Mouse (Mus musculus) intestine, embryonic 15.5 days (tissue): ENCODE results near the gene Gm49318. TPM values are rescaled to one million over a fixed set of nuclear protein-coding genes. Genes with fewer than 3 reads are reported as not detected.
"Not testable (repeated sequence)": the region's sequence is repeated elsewhere in the genome, so short reads cannot be mapped to it uniquely, and the experiment has no call there.

Experiments used
- ATAC-seq: fragments of 200-750 bp; cut with Nextera tagmentation; 2 replicates; pipeline ENCODE4 v1.8.0; 2017; ENCODE audit warnings: moderate TSS enrichment, moderate library complexity
- H3K27ac ChIP-seq: fragments of 300-500 bp; sonication (generic); 2 replicates; pipeline ENCODE4 v1.5.1; 2015; ENCODE audit warnings: mild to moderate bottlenecking, inconsistent platforms
- H3K27me3 ChIP-seq: fragments of 300-500 bp; sonication (generic); replicated peaks from 2 replicates; pipeline ENCODE4 v1.6.1; 2015; ENCODE audit warnings: inconsistent platforms
- H3K36me3 ChIP-seq: fragments of 300-500 bp; sonication (generic); 2 replicates; pipeline ENCODE4 v1.6.1; 2015; ENCODE audit warnings: inconsistent platforms
- H3K4me1 ChIP-seq: fragments of 300-500 bp; sonication (generic); replicated peaks from 2 replicates; pipeline ENCODE4 v1.6.1; 2015; ENCODE audit warnings: inconsistent platforms
- H3K4me2 ChIP-seq: fragments of 300-500 bp; sonication (generic); replicated peaks from 2 replicates; pipeline ENCODE4 v1.6.1; 2015; ENCODE audit warnings: mild to moderate bottlenecking, inconsistent platforms
- H3K4me3 ChIP-seq: fragments of 300-500 bp; sonication (generic); replicated peaks from 2 replicates; pipeline ENCODE4 v1.5.1; 2015; ENCODE audit warnings: inconsistent platforms
- H3K9ac ChIP-seq: fragments of 300-500 bp; sonication (generic); 2 replicates; pipeline ENCODE4 v1.6.1; 2015; ENCODE audit warnings: inconsistent platforms
- H3K9me3 ChIP-seq: fragments of 300-500 bp; sonication (generic); 2 replicates; pipeline ENCODE4 v1.6.1; 2016; ENCODE audit warnings: inconsistent platforms
- WGBS: fragments of 180-500 bp; shearing (Covaris S2); methylation state at CpG from one replicate; pipeline ENCODE4 v1.1.7; 2015; 5-methylcytosine and 5-hydroxymethylcytosine counted together
- polyA plus RNA-seq: library from polyadenylated mRNA; unstranded; fragments of >200 nt; fragmentation: Nextera tagmentation; extraction: Ambion mirVana; gene quantifications from 2 replicates; pipeline ENCODE4 v1.2.1, GENCODE M21; 2015

The Gm49318 gene
- polyA plus RNA-seq, 1 experiment from 2014 or later: not detected

DNA sequence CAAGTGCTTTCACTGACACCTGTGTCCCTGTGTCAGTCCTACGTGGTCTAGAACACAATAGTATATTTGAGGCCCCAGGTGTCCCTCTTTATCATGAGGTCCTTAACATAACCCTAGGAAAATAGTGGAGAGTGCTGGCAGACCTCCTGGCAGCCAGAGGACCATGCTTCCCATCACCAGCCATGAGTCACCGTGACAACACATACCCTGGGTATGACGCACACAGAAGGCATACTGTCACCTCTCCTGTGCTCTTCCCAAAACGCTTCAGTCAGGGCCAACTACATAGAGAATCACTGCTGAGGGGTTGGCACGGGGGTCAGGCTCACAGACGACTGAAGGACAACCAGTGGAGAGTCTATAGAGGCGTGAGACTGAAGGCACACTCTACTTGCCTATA lies 18.9 kb upstream of the Gm49318 start:
- Histone ChIP-seq H3K9ac (no peak overlapping the region), H3K4me1 (peaks cover 6% of the 10 kb centered on the region), H3K27me3 (no peaks in the 10 kb centered on the region), H3K4me3 (no peak overlapping the region), H3K4me2 (no peak overlapping the region), H3K36me3 (no peaks in the 10 kb centered on the region), H3K9me3 (no peaks in the 10 kb centered on the region), H3K27ac (no peak overlapping the region)
- 78% methylated on average over 7 of the region's 7 CpGs for WGBS
- no peak for ATAC-seq

DNA sequence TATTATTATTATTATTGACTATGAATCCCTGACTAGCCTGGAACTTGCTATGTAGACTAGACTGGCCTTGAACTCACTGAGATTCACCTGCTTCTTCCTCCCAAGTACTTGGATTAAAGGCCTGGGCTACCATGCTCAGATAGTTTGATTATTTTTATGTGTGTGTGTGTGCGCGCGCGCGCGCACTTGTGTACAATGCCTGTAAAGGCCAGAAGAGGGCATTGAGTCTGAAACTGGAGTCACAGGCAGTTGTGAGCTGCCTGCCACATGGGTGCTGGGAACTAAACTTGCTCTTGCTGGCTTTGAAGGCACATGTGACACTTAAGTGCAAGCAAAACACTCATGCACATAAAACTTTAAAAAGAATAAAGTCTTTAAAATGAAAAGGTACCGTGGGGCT lies 18.2 kb upstream of the Gm49318 start:
- no peak overlapping the region for H3K9ac ChIP-seq
- H3K27ac ChIP-seq: no peak overlapping the region
- no peaks in the 10 kb centered on the region for H3K9me3 ChIP-seq
- H3K4me2 ChIP-seq: no peak overlapping the region
- ATAC-seq: no peak
- H3K36me3 ChIP-seq: no peaks in the 10 kb centered on the region
- no peaks in the 10 kb centered on the region for H3K27me3 ChIP-seq
- no peak overlapping the region for H3K4me3 ChIP-seq
- H3K4me1 ChIP-seq: peaks cover 8% of the 10 kb centered on the region
- WGBS: 95% methylated on average over 7 of the region's 7 CpGs

DNA sequence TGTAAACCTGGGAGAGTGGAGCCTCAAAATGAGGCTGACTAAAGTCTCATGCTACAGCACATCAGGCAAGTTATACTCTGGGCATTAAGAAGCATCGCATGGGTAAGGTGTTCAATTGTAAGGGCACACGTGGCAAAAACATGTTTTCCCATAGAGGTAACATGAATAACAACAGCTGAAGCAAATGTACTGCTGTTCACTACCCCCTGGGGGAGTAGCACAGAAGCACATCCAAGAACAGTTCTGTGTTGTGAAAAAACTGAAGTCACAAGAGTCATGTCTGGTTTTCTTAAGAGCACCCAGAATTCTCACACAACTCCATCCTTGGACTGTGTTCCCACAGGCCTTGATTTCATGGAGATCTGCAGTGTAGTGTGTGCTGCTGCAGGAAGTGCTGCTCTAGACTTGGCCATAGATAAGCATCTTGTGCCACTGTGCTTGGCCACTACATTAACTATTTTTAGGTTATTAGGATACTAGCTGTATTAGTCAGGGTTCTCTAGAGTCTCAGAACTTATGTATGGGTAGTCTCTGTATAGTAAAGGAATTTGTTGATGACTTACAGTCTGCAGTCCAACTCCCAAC lies 16.1 kb upstream of the Gm49318 start:
- Histone ChIP-seq H3K27me3 (no peaks in the 10 kb centered on the region), H3K4me1 (peaks cover 8% of the 10 kb centered on the region), H3K9ac (no peak overlapping the region), H3K27ac (no peak overlapping the region), H3K9me3 (no peaks in the 10 kb centered on the region), H3K4me3 (no peak overlapping the region), H3K36me3 (no peaks in the 10 kb centered on the region), H3K4me2 (no peak overlapping the region)
- ATAC-seq: no peak
- 87% methylated on average over 2 of the region's 2 CpGs for WGBS

DNA sequence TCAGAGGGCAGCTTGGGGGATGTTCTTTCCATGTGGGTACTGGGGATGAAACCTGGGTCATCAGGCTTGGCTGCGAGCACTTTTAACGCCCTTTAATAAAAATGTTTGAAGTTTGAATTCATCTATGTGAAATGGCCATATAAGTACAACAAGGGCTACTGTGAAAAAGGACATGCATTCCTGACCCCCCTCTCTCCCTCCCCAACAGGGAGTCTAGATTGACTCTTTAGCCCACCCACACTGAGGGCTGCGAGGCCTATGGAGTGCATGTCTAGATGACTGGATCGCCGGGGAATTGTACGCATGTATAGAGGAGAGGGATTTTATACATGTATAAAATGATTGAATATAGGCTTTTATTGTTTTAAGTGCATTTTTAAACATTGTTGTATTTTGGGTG lies 15.0 kb upstream of the Gm49318 start:
- no peaks in the 10 kb centered on the region for H3K27me3 ChIP-seq
- H3K4me3 ChIP-seq: peak overlapping the region; percentile 71
- no peaks in the 10 kb centered on the region for H3K9me3 ChIP-seq
- 42% methylated on average over 6 of the region's 6 CpGs for WGBS
- peak overlapping the region; percentile 68 for H3K9ac ChIP-seq
- peak overlapping the region; percentile 75 for H3K4me2 ChIP-seq
- no peaks in the 10 kb centered on the region for H3K36me3 ChIP-seq
- ATAC-seq: no peak
- peak overlapping the region; percentile 83 for H3K27ac ChIP-seq
- H3K4me1 ChIP-seq: peaks cover 8% of the 10 kb centered on the region

DNA sequence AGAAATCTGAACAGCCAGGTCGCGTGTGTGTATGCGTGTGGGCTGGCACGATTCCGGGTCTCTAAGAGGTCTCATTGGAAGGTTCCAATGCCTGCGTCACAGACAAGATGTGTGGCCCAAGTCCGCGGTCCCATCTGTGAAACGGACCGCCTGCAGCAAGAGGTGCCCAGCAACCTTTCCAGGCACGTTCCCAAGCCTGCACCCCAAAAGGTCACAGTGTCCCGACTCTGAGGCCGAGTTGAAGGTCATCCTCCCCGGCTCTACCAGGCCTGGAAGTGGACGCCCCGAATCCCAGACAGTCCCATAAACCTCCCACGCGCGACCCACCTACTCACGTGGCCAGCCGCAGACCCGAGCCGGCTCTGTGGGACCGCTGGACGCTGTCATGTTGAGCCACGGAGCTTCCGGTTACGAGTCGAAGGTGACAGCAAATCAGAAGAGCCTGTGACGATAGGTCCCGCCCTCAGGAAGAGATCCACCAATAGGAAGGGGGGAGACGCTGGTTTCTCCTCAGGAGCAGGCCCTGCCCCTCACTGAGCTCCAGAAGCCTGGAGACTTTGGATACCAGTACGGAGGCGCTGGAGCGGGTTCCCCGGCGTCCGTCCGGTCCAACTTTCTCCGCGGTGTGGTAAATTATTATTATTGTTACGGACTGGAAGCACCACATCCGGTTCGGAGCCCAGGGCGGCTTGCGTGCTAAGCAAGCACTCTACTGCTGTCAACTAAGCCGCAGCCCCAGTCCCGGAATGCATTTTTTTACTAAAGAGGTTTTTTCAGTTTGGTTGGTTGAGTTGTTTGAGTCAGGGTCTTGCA lies 14.2 kb upstream of the Gm49318 start, which contains the start of gene Ecsit:
TSS of gene Ecsit (minus strand) at position 417 of the 813 bp plus-strand sequence.
- ATAC-seq: peak; percentile 100
- Histone ChIP-seq H3K27ac (peak within 1 kb of the TSS; percentile 83), H3K4me1 (peaks cover 8% of the 10 kb centered on the region), H3K36me3 (no peaks in the 10 kb centered on the region), H3K27me3 (no peaks in the 10 kb centered on the region), H3K4me2 (peak within 1 kb of the TSS; percentile 75), H3K9ac (peak within 1 kb of the TSS; percentile 68), H3K9me3 (no peaks in the 10 kb centered on the region), H3K4me3 (peak within 1 kb of the TSS; percentile 71)
- under 1% methylated on average over 48 of the region's 48 CpGs for WGBS

DNA sequence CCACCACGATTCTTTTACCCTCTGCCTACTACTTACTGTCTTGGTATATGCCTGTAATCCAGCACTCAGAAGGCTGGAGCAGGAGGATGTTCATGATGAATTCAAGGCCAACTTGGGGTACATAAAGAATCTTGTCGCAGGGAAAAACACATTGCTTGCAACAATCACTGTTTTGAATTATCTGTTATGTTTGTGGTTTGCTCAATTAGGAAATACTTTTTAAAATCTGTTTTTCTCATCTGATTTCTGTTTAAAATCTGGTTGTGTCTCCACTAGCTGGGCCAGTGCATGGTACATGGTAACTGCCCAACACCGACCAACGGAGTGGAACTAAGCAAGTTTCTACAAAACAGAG lies 13.6 kb upstream of the Gm49318 start:
- H3K27ac ChIP-seq: 0 out of 2 replicates have a peak overlapping the region, but pooled peaks have one; percentile 6
- peak overlapping the region; percentile 71 for H3K4me3 ChIP-seq
- H3K36me3 ChIP-seq: no peaks in the 10 kb centered on the region
- 33% methylated on average over 4 of the region's 4 CpGs for WGBS
- peak overlapping the region; percentile 75 for H3K4me2 ChIP-seq
- H3K27me3 ChIP-seq: no peaks in the 10 kb centered on the region
- peak overlapping the region; percentile 68 for H3K9ac ChIP-seq
- peaks cover 8% of the 10 kb centered on the region for H3K4me1 ChIP-seq
- ATAC-seq: no peak
- H3K9me3 ChIP-seq: no peaks in the 10 kb centered on the region

DNA sequence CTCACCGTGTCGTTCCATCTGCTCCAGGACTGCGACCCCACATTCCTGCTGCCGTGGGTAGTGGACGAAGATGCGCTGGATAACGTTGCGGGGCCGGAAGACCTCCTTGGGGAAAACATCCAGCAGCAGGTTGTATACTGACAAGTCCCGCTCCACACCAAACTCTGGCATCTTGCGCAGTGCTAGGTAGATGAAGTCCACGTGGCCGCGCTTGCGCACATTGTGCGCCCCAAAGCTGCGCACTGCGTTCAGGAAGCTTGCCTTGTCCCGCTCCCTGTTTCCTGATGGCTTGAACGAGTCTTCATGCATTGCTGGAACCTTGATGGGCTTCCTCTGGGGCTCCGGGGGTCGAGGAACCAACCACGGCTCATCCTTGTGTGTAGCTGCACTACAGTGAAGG lies 5.2 kb upstream of the Gm49318 start:
- H3K4me3 ChIP-seq: no peak overlapping the region
- WGBS: 89% methylated on average over 23 of the region's 23 CpGs
- no peak overlapping the region for H3K4me2 ChIP-seq
- no peak for ATAC-seq
- no peak overlapping the region for H3K27ac ChIP-seq
- peaks cover 10% of the 10 kb centered on the region; the same call in 1 of the 2 replicates for H3K36me3 ChIP-seq
- no peaks in the 10 kb centered on the region for H3K9me3 ChIP-seq
- H3K4me1 ChIP-seq: no peaks in the 10 kb centered on the region
- H3K27me3 ChIP-seq: no peaks in the 10 kb centered on the region
- H3K9ac ChIP-seq: no peak overlapping the region

DNA sequence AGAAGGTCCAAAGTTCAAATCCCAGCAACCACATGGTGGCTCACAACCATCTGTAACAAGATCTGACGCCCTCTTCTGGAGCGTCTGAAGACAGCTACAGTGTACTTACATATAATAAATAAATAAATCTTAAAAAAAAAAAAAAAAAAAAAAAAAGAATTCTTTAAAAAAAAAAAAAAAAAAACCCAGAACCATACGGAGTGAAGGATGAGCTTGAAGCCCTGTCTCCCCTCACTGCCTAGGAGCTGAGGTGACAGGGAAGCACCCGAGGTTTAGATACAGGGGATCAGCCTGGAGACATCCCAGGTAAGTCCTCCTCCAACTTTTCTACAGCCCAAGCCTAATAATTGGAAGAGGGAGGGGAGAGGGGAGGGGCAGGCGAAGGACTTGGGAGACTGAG lies 4.7 kb upstream of the Gm49318 start:
- not testable (repeated sequence) for H3K9ac ChIP-seq, H3K36me3 ChIP-seq, H3K4me1 ChIP-seq, H3K4me2 ChIP-seq, H3K9me3 ChIP-seq, H3K27me3 ChIP-seq, ATAC-seq, H3K27ac ChIP-seq, H3K4me3 ChIP-seq
- WGBS: 71% methylated on average over 5 of the region's 5 CpGs

DNA sequence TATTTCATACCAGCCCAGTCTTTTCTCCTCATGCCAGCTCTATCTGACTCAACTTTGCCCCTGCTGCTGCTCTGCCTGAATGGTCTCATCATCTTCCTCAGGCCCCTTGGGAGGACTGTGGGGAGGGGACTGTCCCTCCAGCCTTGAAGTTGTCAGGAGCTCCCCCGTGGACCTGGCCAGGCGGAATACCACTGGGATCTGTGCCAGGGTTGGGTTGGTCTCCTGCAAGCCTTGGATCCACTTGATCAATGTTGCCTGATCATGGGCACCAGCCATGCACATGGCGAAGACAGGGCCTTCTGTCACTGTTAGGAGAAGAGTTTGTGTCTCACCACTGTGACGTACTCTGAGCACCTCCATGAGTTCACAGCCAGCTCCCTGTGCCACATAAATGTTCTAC lies 1.2 kb upstream of the Gm49318 start:
- H3K27ac ChIP-seq: no peak overlapping the region
- 93% methylated on average over 4 of the region's 4 CpGs for WGBS
- no peak for ATAC-seq
- H3K4me3 ChIP-seq: no peak overlapping the region
- peaks cover 9% of the 10 kb centered on the region for H3K4me1 ChIP-seq
- no peak overlapping the region for H3K4me2 ChIP-seq
- no peak overlapping the region for H3K9ac ChIP-seq
- H3K9me3 ChIP-seq: no peaks in the 10 kb centered on the region
- peaks cover 10% of the 10 kb centered on the region; the same call in 1 of the 2 replicates for H3K36me3 ChIP-seq
- no peaks in the 10 kb centered on the region for H3K27me3 ChIP-seq

DNA sequence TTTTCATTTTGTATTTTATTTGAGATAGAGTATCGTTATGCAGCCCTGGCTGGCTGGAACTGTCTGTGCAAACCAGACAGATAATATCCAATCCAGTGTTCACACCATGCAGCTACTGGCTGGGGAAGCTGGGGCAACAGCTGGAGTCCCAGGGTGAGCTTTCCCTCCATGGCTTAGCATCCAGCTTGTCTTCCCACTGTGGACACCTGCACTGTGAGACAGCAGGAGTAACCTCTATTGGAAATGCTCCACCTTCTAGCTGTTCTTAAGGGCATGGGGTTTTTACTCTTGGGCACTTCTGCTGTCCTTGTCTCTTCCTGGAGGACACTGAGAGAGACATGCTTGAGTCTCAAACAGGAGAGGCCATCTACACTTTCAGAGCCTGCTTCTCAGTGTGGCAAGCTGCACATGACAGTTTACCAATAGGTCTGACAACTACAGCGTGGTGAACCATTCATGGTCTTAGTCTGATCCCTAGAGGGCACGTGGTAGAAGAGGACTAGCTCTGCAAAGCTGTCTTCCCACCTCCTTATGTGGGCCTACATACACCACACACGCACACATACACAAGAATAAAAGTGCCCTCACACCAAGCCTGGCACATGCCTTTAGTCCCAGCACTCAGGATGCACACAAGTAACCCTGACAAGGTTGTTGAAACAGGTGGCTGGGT lies 1.0 kb downstream of the Gm49318 start:
- H3K27ac ChIP-seq: peak overlapping the region; percentile 98; the same call in 1 of the 2 replicates
- H3K27me3 ChIP-seq: no peaks in the 10 kb centered on the region
- ATAC-seq: peak; percentile 5
- peak overlapping the region; percentile 87 for H3K4me3 ChIP-seq
- H3K9ac ChIP-seq: peak overlapping the region; percentile 89; the same call in 1 of the 2 replicates
- peak overlapping the region; percentile 68 for H3K4me2 ChIP-seq
- H3K36me3 ChIP-seq: peaks cover 16% of the 10 kb centered on the region
- 71% methylated on average over 4 of the region's 4 CpGs for WGBS
- no peaks in the 10 kb centered on the region for H3K9me3 ChIP-seq
- peaks cover 9% of the 10 kb centered on the region for H3K4me1 ChIP-seq

DNA sequence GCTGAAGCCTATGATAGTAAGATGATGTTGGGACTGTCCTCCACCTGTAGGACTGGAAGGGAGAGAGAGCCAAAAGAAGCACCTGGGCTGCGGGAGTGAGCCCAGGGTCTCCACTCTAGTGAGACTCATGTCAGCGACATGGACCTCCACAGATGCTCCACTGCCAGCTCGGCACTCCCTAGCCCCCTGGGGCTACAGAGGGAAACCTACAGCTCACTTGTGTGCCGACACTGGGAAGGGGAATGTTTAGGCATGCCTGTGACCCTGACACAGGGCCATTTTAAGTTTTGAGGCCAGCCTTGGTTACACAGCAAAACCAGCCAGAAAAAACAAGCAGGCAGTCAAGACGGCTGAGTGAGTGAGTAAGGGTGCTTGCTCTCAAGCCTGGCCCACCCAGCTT lies 3.9 kb downstream of the Gm49318 start:
- H3K4me2 ChIP-seq: no peak overlapping the region
- H3K4me1 ChIP-seq: peaks cover 9% of the 10 kb centered on the region
- ATAC-seq: no peak
- H3K27me3 ChIP-seq: no peaks in the 10 kb centered on the region
- no peak overlapping the region for H3K4me3 ChIP-seq
- no peaks in the 10 kb centered on the region for H3K9me3 ChIP-seq
- no peak overlapping the region for H3K27ac ChIP-seq
- peaks cover 20% of the 10 kb centered on the region for H3K36me3 ChIP-seq
- 80% methylated on average over 5 of the region's 5 CpGs for WGBS
- no peak overlapping the region for H3K9ac ChIP-seq

DNA sequence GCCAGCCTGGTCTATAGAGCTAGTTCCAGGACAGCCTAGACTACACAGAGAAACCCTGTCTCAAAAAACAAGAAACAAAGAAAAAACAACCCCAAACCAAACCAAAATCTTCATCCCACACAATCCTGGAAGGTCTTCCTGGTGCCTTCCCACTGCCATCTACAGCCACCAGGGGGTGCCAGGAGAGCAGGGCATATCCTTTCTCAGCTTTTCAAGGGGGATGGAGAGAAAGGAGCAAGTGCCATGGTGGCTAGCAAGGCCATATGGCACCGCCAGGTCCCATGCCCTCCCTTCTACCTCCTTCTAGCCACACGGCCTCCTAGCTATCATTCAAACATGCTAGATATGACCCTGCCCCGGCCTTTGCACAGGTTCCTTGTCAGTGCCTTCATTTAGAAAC lies 4.6 kb downstream of the Gm49318 start:
- no peaks in the 10 kb centered on the region for H3K9me3 ChIP-seq
- WGBS: 59% methylated on average over 3 of the region's 3 CpGs
- no peak for ATAC-seq
- no peak overlapping the region for H3K4me2 ChIP-seq
- H3K27me3 ChIP-seq: no peaks in the 10 kb centered on the region
- no peak overlapping the region for H3K9ac ChIP-seq
- no peak overlapping the region for H3K27ac ChIP-seq
- peaks cover 9% of the 10 kb centered on the region for H3K4me1 ChIP-seq
- H3K4me3 ChIP-seq: no peak overlapping the region
- peaks cover 20% of the 10 kb centered on the region for H3K36me3 ChIP-seq
